Mouse (Mus musculus) splenic B cell, adult 2 months (primary cell): Measurements from ENCODE around the gene Mcl1.
A peak's percentile ranks its signal among the peaks of the same experiment; 100 is the strongest.
"Not testable (repeated sequence)": the region's sequence is repeated elsewhere in the genome, so short reads cannot be mapped to it uniquely, and the experiment has no call there.

ENCODE experiments used
- DNase-seq: peaks from one replicate; pipeline ENCODE4 v3.0.0-alpha.2; 2011; ENCODE audit warnings: low read depth, low spot score
- H3K27me3 ChIP-seq: 2 replicates; pipeline ENCODE4 v1.6.1; 2012; ENCODE audit warnings: mild to moderate bottlenecking, low read length, moderate library complexity, mixed read lengths; ENCODE audit not compliant: control insufficient read depth, poor library complexity, insufficient read depth, severe bottlenecking
- H3K36me3 ChIP-seq: 2 replicates; pipeline ENCODE4 v1.6.1; 2012; ENCODE audit warnings: mild to moderate bottlenecking, low read length, moderate library complexity, mixed read lengths; ENCODE audit not compliant: control insufficient read depth, poor library complexity, insufficient read depth, severe bottlenecking

Gene Mcl1

GRCm38 (mm10) chr3:95635636-95636035 is 23.0 kb upstream of the Mcl1 start:
- no peaks in the 10 kb centered on the region for H3K27me3 ChIP-seq
- peaks cover 8% of the 10 kb centered on the region; the same call in 1 of the 2 replicates for H3K36me3 ChIP-seq
- DNase-seq: no peak

- DNase-seq: no peak
- H3K27me3 ChIP-seq: no peaks in the 10 kb centered on the region
These were observed 22.5 kb upstream of the Mcl1 start for GRCm38 (mm10) chr3:95636072-95636471.

DNA sequence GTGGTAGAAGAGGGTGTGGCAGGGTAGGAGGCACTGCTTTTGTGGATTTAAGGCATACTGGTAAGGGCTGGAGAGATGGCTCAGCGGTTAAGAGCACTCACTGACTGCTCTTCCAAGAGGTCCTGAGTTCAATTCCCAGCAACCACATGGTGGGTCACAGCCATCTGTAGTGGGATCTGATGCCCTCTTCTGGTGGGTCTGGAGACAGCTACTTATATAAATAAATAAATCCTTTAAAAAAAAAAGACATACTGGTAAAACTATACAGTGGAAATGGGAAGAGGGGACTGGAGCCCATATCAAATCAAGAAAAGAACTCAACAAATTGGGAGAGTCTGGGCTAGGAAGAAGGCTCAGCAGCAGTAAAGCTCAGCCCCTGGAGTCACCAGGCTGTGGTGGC is 18.9 kb upstream of the Mcl1 start:
- Histone ChIP-seq H3K36me3 (no peaks in the 10 kb centered on the region), H3K27me3 (no peaks in the 10 kb centered on the region)
- DNase-seq: peak; percentile 38

More at GRCm38 (mm10) chr3:95636072-95636471, 22.5 kb upstream of the Mcl1 start:
- peaks cover 6% of the 10 kb centered on the region; the same call in 1 of the 2 replicates for H3K36me3 ChIP-seq

DNA sequence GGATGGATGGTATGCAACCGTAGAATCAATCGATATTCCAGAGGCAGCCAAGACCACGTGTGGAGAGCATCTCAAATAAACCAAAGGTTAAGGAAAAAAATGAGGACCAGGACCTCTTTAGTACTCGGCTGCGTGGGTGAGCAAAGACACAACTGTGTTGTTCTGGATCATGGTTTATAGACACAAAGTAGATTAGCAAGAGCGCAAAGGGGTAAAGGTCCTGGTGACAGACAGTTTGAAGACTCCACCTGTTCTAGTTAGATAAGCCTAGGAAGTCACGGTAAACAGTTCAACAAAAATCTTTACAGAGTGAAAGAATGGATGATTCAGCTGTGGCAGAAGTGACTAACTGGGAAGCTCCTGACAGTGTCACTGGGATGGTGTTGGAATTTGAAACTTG is 15.5 kb upstream of the Mcl1 start:
- H3K27me3 ChIP-seq: no peaks in the 10 kb centered on the region
- no peaks in the 10 kb centered on the region for H3K36me3 ChIP-seq
- no peak for DNase-seq

DNA sequence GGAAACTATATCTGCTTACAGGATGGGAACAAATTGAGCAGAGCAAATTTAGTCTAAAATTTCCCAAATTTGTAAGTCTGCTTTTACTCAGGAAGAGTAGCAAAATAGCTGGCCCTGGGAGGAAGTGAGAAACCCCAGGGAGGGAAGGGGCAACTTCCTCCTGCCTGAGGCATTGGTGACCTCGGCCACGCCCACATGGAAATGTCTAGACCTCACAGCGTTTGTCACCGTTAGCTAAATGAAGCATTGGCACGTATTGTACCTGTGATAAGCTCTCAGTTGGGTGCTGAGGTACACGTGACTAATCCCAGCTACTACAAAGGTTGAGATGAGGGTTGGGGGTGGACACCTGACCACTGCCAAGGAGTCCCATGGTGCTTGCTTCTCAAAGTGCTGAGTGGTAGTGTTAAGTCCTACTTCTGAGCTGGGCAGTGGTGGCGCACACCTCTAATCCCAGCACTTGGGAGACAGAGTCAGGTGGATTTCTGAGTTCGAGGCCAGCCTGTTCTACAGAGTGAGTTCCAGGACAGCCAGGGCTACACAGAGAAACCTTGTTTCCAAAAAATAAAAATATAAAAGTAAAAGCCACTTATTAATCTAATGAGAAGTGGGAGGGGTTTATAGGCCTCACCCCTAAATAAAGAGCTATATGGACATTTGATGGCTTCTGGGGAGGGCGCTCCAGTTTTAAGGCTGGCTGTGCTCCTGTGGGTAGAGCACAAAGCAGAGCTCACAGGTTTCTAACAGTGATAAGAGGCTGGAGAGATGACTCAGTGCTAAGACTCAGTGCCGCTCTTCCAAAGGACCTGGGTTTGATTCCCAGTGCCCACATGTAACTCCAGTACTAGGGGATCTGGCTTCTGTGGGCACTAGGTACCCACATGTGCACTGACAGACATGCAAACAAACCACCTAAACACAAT is 13.0 kb upstream of the Mcl1 start:
- no peaks in the 10 kb centered on the region for H3K36me3 ChIP-seq
- H3K27me3 ChIP-seq: no peaks in the 10 kb centered on the region
- peak; percentile 84 for DNase-seq

DNA sequence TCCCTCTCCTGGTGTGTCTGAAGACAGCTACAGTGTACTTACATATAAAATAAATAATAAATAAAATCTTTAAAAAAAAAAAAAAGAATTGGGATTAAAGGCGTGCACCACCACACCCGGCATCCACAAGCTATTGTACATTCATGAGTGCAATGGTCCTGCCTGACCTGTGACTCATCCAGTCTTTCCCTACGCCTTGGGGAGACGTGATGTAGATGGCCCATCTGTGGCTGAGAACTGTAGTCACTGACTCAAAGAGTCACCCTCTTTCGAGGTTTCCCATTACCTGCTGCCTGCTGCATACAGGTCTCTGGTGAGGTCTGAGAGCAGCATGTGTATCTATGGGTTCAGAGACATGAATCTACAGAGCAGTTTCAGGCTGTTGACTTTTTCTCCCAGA is 10.6 kb upstream of the Mcl1 start:
- H3K36me3 ChIP-seq: no peaks in the 10 kb centered on the region
- DNase-seq: no peak

GRCm38 (mm10) chr3:95650276-95651032 is 8.1 kb upstream of the Mcl1 start:
- no peaks in the 10 kb centered on the region for H3K27me3 ChIP-seq
- peak; percentile 87 for DNase-seq

More for the DNA sequence above, 10.6 kb upstream of the Mcl1 start:
- H3K27me3 ChIP-seq: no peaks in the 10 kb centered on the region

GRCm38 (mm10) chr3:95651033-95651373 is 7.6 kb upstream of the Mcl1 start:
- no peaks in the 10 kb centered on the region for H3K27me3 ChIP-seq
- no peaks in the 10 kb centered on the region for H3K36me3 ChIP-seq
- DNase-seq: peak; percentile 47

More at GRCm38 (mm10) chr3:95650276-95651032, 8.1 kb upstream of the Mcl1 start:
- H3K36me3 ChIP-seq: no peaks in the 10 kb centered on the region

DNA sequence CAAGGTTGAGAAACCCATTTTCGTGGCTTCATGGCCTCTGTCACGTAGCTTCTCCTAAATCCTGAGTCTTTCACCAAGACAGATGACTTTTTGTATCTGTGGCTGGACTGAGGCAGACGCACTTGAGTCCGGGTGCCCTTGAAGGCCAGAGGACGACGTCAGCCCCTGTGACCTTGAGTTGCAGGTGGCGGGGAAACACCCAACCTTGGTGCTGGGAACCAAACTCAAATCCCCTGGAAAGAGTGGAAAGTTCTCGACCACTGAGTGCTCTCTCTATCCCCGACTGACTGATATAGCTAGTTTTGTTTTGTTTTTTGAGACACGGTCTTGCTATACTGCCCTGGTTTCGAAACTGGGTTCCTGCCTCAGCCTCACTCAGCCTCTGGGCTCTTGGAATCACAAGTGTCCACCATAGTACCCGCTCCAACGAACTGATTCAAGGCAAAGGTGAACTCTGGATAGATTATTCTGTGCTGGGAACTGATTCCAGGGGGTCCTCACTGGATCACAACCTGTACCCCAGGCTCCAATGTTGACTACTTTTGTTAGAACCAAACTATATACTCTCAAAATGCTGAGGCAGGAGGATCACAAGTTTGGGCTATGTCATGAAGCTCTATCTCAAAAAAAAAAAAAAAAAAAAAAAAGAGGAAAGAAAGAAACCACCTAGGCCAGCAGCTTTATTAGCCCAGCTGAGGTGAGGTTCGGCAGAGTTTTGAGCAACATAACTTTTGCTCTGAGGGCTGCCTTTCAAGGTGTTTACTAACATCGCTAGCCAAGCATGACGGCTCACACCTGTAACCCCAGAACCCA is 7.0 kb upstream of the Mcl1 start:
- Histone ChIP-seq H3K36me3 (no peaks in the 10 kb centered on the region), H3K27me3 (no peaks in the 10 kb centered on the region)
- peak; percentile 57 for DNase-seq

DNA sequence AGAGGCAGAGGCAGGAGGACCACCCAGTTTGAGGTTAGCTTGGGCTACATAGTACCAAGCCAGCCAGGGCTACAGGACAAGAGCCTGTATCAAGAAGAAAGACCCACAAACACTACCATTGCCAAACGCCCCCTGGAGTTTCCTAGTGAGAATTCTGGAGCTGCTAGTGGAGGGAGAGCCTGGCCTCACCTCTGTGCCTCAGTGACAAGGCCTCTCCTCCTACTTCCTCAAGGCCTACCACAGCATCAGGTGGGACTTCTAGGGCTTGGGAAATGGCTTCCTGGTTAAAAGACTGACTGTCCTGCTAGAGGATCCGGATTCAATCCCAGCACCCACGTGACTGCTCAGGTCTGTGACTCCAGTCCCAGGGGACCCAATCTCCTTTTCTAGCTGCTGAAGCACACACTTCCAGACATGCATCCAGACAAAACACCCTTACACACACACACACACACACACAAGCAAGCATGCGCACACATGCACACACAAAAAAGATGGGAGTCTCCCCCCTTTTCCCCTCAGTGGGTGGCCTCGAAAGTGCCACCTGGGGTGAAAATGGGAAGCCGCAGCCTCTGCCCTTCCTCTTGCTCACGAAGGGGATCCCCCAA is 6.3 kb upstream of the Mcl1 start:
- peak; percentile 81 for DNase-seq
- H3K27me3 ChIP-seq: no peaks in the 10 kb centered on the region
- no peaks in the 10 kb centered on the region for H3K36me3 ChIP-seq

- DNase-seq: no peak
These were observed 5.7 kb upstream of the Mcl1 start for GRCm38 (mm10) chr3:95652871-95653270.

GRCm38 (mm10) chr3:95653473-95654034 is 5.0 kb upstream of the Mcl1 start:
- DNase-seq: peak; percentile 68
- Histone ChIP-seq H3K27me3 (no peaks in the 10 kb centered on the region), H3K36me3 (no peaks in the 10 kb centered on the region)

More at GRCm38 (mm10) chr3:95652871-95653270, 5.7 kb upstream of the Mcl1 start:
- Histone ChIP-seq H3K27me3 (no peaks in the 10 kb centered on the region), H3K36me3 (no peaks in the 10 kb centered on the region)

DNA sequence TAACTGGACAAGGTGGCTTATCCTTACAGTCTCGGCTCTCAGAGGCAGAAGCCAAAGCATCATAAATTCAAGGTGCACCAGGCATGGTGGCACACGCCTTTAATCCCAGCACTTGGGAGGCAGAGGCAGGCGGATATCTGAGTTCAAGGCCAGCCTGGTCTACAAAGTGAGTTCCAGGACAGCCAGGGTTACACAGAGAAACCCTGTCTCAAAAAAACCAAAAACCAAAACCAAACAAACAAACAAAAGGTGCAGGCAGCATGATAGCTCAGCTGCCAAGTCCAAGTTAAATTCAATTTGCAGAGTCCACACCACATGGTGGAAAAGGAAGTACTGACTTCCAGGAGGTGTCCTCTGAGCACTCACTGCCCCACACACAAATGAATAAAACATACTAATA is 4.2 kb upstream of the Mcl1 start:
- not testable (repeated sequence) for H3K36me3 ChIP-seq, H3K27me3 ChIP-seq, DNase-seq

GRCm38 (mm10) chr3:95655437-95655836 is 3.2 kb upstream of the Mcl1 start:
- no peak for DNase-seq
- no peaks in the 10 kb centered on the region for H3K27me3 ChIP-seq
- H3K36me3 ChIP-seq: peaks cover 14% of the 10 kb centered on the region
